Mouse (Mus musculus) adipose tissue, adult 10 weeks (tissue): Measurements from ENCODE around the gene Btn1a1. TPM values are rescaled to one million over a fixed set of nuclear protein-coding genes. Genes with fewer than 3 reads are reported as not detected.

Experiments used
- polyA plus RNA-seq: library from polyadenylated mRNA; stranded (reverse); fragments of 350-450 nt; fragmentation: Illumina TruSeq; extraction: RNeasy Lipid Tissue Mini Kit (QIAGEN cat#74804); gene quantifications from one replicate; pipeline ENCODE4 v1.2.3, GENCODE M21; 2014; ENCODE audit warnings: low read depth, low replicate concordance

Btn1a1 gene
- 0.19 TPM for polyA plus RNA-seq

GRCm38 (mm10) chr13:23465600-23466109, at the start of gene Btn1a1:
Btn1a1 (minus strand) TSS chr13:23465901.

GRCm38 (mm10) chr13:23488400-23489322, 23.0 kb upstream of the Btn1a1 start, which contains the start of gene Btn2a2:
Btn2a2 (minus strand) TSS chr13:23488857.

GRCm38 (mm10) chr13:23423286-23424051, 42.2 kb downstream of the Btn1a1 start, which contains the start of gene Abt1:
Abt1 (minus strand) TSS chr13:23423866.

Other genes with a start within 250 kb of the Btn1a1 start
- not detected for gene Vmn1r222, start 230.0 kb downstream of the Btn1a1 start, polyA plus RNA-seq
- not detected for gene Vmn1r223, start 218.8 kb downstream of the Btn1a1 start, polyA plus RNA-seq
- 13.4 TPM for gene Zfp322a, start 96.7 kb downstream of the Btn1a1 start, polyA plus RNA-seq
- 5.0 TPM for gene Abt1, start 42.0 kb downstream of the Btn1a1 start, polyA plus RNA-seq
- not detected for gene Btn2a2, start 23.0 kb upstream of the Btn1a1 start, polyA plus RNA-seq
- gene Hist1h4h, start 65.1 kb upstream of the Btn1a1 start, polyA plus RNA-seq = 24.5 TPM
- gene Hist1h2af, start 68.0 kb upstream of the Btn1a1 start, polyA plus RNA-seq = not detected
- not detected for gene Hist1h3g, start 69.5 kb upstream of the Btn1a1 start, polyA plus RNA-seq
- gene Hist1h2bh, start 77.5 kb upstream of the Btn1a1 start, polyA plus RNA-seq = 0.24 TPM
- not detected for gene Hist1h3f, start 78.2 kb upstream of the Btn1a1 start, polyA plus RNA-seq
- not detected for gene Hist1h4f, start 85.7 kb upstream of the Btn1a1 start, polyA plus RNA-seq
- gene Hist1h1d, start 87.4 kb upstream of the Btn1a1 start, polyA plus RNA-seq = 0.16 TPM
- 0.67 TPM for gene Hist1h3e, start 96.5 kb upstream of the Btn1a1 start, polyA plus RNA-seq
- not detected for gene Hist1h2ae, start 105.3 kb upstream of the Btn1a1 start, polyA plus RNA-seq
- gene Hist1h2bg, start 105.5 kb upstream of the Btn1a1 start, polyA plus RNA-seq = 3.0 TPM
- gene Hist1h2bf, start 108.3 kb upstream of the Btn1a1 start, polyA plus RNA-seq = not detected
- gene Hist1h2ad, start 108.5 kb upstream of the Btn1a1 start, polyA plus RNA-seq = not detected
- gene Hist1h3d, start 109.9 kb upstream of the Btn1a1 start, polyA plus RNA-seq = 0.92 TPM
- 0.56 TPM for gene Hist1h4d, start 115.7 kb upstream of the Btn1a1 start, polyA plus RNA-seq
- gene Hist1h2be, start 155.2 kb upstream of the Btn1a1 start, polyA plus RNA-seq = 7.3 TPM
- 3.9 TPM for gene Hist1h1e, start 156.7 kb upstream of the Btn1a1 start, polyA plus RNA-seq
- 0.42 TPM for gene Hist1h2ac, start 218.0 kb upstream of the Btn1a1 start, polyA plus RNA-seq
- gene Hist1h2bc, start 218.3 kb upstream of the Btn1a1 start, polyA plus RNA-seq = 128 TPM
- gene Hist1h1t, start 229.9 kb upstream of the Btn1a1 start, polyA plus RNA-seq = not detected
- 0.73 TPM for gene Hist1h4c, start 232.6 kb upstream of the Btn1a1 start, polyA plus RNA-seq
- 35.7 TPM for gene Hfe, start 245.0 kb upstream of the Btn1a1 start, polyA plus RNA-seq